Mouse (Mus musculus) right cerebral cortex, postnatal 4 days (tissue): ENCODE data around the gene Gm49361.

ENCODE experiments used
- DNase-seq: peaks from one replicate; pipeline ENCODE4 v3.0.0-alpha.2; 2022

Gene Gm49361

GRCm38 (mm10) chr14:57616339-57616965 lies 129.5 kb downstream of the Gm49361 start:
- DNase-seq: no peak

DNA sequence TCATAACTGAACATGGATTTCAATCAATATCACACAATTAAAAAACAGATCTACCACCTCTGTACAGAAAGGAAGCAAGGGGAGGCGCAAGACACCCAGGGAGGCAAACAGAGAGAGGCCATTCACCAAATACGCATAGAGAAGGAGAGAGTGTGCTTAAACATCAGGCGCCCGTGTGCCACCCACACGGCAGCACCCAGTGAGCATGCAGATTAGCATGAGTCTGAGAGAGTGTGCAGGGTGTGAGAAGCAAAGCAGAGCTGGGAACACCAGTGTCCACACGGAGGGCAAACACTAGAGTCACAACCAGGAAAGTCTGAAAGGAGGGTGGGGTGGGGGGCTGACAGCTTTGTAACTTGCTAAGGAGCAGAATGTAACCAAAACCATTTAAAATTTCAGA lies 130.1 kb downstream of the Gm49361 start:
- no peak for DNase-seq

GRCm38 (mm10) chr14:57611034-57611433 lies 134.9 kb downstream of the Gm49361 start:
- DNase-seq: no peak

DNA sequence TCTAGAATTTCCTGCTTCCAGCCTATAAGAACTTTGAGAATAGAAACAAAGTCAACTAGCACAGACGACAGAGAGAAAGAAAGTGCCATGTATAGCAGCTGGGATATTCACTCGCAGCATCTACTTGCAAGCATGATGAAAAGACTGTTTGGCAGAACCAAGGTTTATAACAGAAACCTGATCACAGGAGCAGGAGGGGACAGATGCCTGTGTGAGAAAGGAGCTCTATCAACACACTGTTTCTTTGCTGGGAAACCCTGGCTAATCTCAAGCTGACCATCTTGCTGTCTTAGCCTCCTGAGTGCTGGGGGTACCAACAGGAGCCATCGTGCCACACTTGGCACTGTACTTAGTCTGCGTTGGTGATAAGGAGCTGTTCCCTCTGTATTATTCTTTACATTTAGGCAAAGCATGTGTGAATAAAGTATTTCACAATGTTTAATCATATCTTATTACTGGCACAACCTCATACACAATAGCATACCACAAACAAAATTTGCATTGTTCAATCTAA lies 136.0 kb downstream of the Gm49361 start:
- no peak for DNase-seq

- DNase-seq: peak; percentile 70
Measured at GRCm38 (mm10) chr14:57607500-57607899, 138.4 kb downstream of the Gm49361 start.

DNA sequence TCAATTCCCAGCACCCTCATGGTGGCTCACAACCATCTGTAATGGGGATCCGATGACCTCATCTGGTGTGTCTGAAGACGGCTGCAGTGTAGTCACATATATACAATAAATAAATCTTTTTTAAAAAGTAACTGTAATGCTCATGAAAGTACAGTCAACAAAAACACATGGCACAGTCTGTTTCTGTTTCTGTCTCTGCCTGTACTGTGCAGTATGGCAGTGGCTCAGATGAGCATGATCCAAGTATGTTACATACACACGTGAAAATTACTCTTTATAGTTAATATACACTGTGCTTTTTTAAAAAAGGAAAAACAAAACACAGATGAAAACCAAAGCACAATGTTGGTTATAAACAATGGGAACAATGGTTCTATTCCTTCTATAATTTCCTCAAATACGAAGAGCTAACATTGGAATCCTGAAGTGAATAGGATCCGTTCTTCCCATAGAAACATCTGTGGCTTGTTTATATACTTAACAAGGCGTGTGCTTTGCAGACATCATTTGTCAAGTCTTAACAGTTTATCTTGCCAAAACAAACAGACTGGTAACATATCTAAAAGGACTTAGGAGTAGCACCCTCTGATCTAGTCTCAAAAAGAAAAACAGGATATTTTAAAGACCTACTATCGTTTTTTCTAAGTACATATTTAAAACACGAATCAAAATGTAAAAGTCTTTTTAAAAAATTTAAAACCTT lies 139.1 kb downstream of the Gm49361 start:
- DNase-seq: no peak

- DNase-seq: no peak
Measured at GRCm38 (mm10) chr14:57593279-57593678, 152.6 kb downstream of the Gm49361 start.
